Mouse (Mus musculus) hindbrain, embryonic 13.5 days (tissue): ENCODE results near the gene Npas4. TPM values are rescaled to one million over a fixed set of nuclear protein-coding genes. Genes with fewer than 3 reads are reported as not detected.

ENCODE experiments used
- ATAC-seq: fragments of 200-750 bp; cut with Nextera tagmentation; 2 replicates; pipeline ENCODE4 v1.8.0; 2017; ENCODE audit warnings: moderate TSS enrichment; ENCODE audit not compliant: low FRiP score
- H3K27ac ChIP-seq: fragments of 300-500 bp; sonication (generic); 2 replicates; pipeline ENCODE4 v1.5.1; 2015; ENCODE audit warnings: inconsistent platforms, mild to moderate bottlenecking, moderate library complexity
- H3K27me3 ChIP-seq: fragments of 300-500 bp; sonication (generic); 2 replicates; pipeline ENCODE4 v1.6.1; 2015; ENCODE audit warnings: mild to moderate bottlenecking, inconsistent platforms
- H3K36me3 ChIP-seq: fragments of 300-500 bp; sonication (generic); 2 replicates; pipeline ENCODE4 v1.6.1; 2015; ENCODE audit warnings: mild to moderate bottlenecking, inconsistent platforms
- H3K4me1 ChIP-seq: fragments of 300-500 bp; sonication (generic); replicated peaks from 2 replicates; pipeline ENCODE4 v1.6.1; 2015; ENCODE audit warnings: inconsistent platforms
- H3K4me2 ChIP-seq: fragments of 300-500 bp; sonication (generic); 2 replicates; pipeline ENCODE4 v1.6.1; 2015; ENCODE audit warnings: inconsistent platforms, mild to moderate bottlenecking, moderate library complexity
- H3K4me3 ChIP-seq: fragments of 300-500 bp; sonication (generic); 2 replicates; pipeline ENCODE4 v1.5.1; 2015; ENCODE audit warnings: mild to moderate bottlenecking, inconsistent platforms
- H3K9ac ChIP-seq: fragments of 300-500 bp; sonication (generic); 2 replicates; pipeline ENCODE4 v1.6.1; 2015; ENCODE audit warnings: mild to moderate bottlenecking, inconsistent platforms
- H3K9me3 ChIP-seq: fragments of 300-500 bp; sonication (generic); 2 replicates; pipeline ENCODE4 v1.6.1; 2016; ENCODE audit warnings: inconsistent platforms
- WGBS: fragments of 180-500 bp; shearing (Covaris S2); methylation state at CpG from one replicate; pipeline ENCODE4 v1.1.7; 2015; 5-methylcytosine and 5-hydroxymethylcytosine counted together
- polyA plus RNA-seq: library from polyadenylated mRNA; unstranded; fragments of >200 nt; fragmentation: Nextera tagmentation; extraction: Ambion mirVana; gene quantifications from 2 replicates; pipeline ENCODE4 v1.2.1, GENCODE M21; 2015

Npas4 gene
- 0.34 and 0.39 TPM in 2 replicates for polyA plus RNA-seq

DNA sequence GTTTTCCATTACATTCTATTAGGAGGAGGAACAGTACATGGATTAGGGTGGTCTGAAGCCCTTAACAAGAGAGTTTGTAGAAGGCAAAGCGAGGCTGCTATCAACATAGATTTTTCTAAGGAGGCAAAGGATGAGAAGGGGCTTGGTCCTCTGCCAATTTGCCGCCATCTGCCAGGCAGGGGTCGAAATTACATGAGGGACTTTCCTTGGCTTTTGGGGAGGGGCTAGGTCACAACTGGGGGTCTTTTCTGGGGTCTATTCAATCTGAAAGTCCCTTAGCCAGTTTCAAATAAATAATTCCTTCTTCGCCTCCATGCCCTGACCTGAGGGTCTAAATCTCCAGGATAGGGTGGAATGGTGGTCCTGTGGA, at the start of gene Npas4:
Gene Npas4, minus strand, starts transcription at position 61 of the 370 bp plus-strand sequence.
- Histone ChIP-seq H3K9ac (peak within 1 kb of the TSS; percentile 78), H3K9me3 (no peaks in the 10 kb centered on the region), H3K27ac (peak within 1 kb of the TSS; percentile 77), H3K27me3 (peaks cover 96% of the 10 kb centered on the region), H3K36me3 (peaks cover 12% of the 10 kb centered on the region), H3K4me2 (peak within 1 kb of the TSS; percentile 76), H3K4me3 (peak within 1 kb of the TSS; percentile 51), H3K4me1 (peaks cover 48% of the 10 kb centered on the region)
- WGBS: 19% methylated on average over 4 of the region's 4 CpGs
- ATAC-seq: peak; percentile 14; the same call in 1 of the 2 replicates

DNA sequence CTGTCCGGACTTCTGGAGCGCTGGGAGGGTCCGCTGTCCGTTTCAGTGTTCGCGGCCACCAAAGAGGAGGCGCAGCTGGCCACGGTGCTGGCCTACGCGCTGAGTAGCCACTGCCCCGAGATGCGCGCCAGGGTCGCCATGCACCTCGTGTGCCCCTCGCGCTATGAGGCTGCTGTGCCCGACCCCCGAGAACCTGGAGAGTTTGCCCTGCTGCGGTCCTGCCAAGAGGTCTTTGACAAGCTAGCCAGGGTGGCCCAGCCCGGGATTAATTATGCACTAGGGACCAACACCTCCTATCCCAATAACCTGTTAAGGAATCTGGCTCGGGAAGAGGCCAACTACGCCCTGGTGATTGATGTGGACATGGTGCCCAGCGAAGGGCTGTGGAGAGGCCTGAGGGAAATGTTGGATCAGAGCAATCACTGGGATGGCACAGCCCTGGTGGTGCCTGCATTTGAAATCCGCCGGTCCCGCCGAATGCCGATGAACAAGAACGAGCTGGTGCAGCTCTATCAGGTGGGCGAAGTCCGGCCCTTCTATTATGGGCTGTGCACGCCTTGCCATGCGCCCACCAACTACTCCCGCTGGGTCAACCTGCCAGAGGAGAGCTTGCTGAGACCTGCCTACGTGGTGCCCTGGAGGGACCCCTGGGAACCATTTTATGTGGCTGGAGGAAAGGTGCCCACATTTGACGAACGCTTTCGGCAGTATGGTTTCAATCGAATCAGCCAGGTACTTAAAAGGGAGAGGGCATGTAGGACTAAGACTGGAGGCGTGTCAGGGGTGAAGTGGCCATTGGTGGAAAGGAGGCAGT, 49.4 kb upstream of the Npas4 start:
- Histone ChIP-seq H3K36me3 (peaks cover 18% of the 10 kb centered on the region), H3K9ac (peak overlapping the region; percentile 94), H3K27ac (peak overlapping the region; percentile 93), H3K4me2 (peak overlapping the region; percentile 97), H3K9me3 (no peaks in the 10 kb centered on the region), H3K27me3 (no peaks in the 10 kb centered on the region), H3K4me3 (peak overlapping the region; percentile 93), H3K4me1 (peaks cover 46% of the 10 kb centered on the region)
- ATAC-seq: peak; percentile 36
- WGBS: 10% methylated on average over 41 of the region's 41 CpGs

DNA sequence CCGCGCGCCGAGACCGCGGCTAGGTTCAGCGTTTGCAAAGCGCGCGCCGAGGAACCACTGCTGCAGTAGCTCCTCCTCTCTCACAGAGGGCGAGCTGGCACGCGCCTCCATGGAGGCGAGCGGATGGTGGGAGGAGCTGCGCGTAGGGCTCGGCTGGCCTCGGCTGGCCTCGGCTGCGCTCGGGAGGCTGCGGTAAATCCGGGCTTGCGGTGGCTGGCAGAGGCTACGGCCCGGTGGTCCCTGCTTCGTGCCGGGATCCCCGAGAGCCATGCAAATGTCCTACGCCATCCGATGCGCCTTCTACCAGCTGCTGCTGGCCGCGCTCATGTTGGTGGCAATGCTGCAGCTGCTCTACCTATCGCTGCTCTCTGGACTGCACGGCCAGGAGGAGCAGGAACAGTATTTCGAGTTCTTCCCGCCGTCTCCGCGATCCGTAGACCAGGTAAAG, 48.6 kb upstream of the Npas4 start, which contains the start of the genes B4gat1 and AC124502.3:
Gene B4gat1, plus strand, starts transcription at position 118 of the 448 bp plus-strand sequence.
Gene AC124502.3, plus strand, starts transcription at position 183 of the 448 bp plus-strand sequence.
- Histone ChIP-seq H3K36me3 (peaks cover 11% of the 10 kb centered on the region), H3K9ac (peak within 1 kb of the TSS; percentile 94), H3K4me2 (peak within 1 kb of the TSS; percentile 97), H3K27ac (peak within 1 kb of the TSS; percentile 93), H3K4me3 (peak within 1 kb of the TSS; percentile 93), H3K27me3 (no peaks in the 10 kb centered on the region), H3K9me3 (no peaks in the 10 kb centered on the region), H3K4me1 (peaks cover 46% of the 10 kb centered on the region)
- ATAC-seq: peak; percentile 94
- WGBS: 0% methylated on average over 43 of the region's 44 CpGs

DNA sequence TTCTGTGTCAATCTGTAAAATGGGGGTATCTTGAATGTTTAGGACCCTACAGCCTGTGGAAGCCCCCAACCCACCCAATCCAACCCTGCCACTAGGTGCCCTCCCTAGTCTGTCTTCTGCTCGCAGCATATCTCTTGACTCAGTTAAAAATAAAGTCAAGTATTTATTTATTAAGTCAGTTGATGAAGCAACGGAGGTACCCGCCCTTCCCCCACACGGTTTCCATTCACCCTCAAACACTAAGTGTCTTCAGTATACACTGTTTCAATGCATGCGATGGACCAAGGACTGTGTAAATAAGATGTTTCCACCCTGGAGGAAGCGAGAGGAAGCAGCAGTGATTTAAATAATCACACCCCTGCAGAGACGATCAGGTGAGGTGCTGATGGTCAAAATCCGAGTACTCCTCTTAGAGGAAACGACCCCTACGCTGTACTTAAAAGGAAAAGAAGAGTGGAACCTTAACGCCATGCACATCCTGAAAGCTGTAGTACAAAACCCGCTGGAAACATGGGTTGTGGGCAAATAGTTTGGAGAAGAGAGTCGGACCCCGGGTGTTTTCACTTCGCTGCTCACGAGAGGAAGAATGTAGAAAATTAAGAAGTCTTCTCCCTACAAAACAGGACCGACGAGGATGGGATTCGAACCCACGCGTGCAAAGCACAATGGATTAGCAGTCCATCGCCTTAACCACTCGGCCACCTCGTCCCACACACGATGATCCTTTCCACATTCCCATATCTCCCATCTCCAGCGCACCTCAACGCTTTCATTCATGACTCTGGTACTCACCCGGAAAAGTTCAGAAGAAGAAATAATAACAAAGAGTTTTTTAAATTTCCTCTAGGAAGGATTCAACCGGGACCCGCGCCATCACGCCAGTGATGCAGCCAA, 47.8 kb upstream of the Npas4 start:
- peaks cover 4% of the 10 kb centered on the region; the same call in 1 of the 2 replicates for H3K36me3 ChIP-seq
- H3K4me2 ChIP-seq: peak overlapping the region; percentile 97
- ATAC-seq: peak; percentile 55
- H3K27ac ChIP-seq: peak overlapping the region; percentile 93
- H3K4me3 ChIP-seq: peak overlapping the region; percentile 93
- 5% methylated on average over 32 of the region's 32 CpGs for WGBS
- H3K27me3 ChIP-seq: no peaks in the 10 kb centered on the region
- peak overlapping the region; percentile 94 for H3K9ac ChIP-seq
- H3K9me3 ChIP-seq: no peaks in the 10 kb centered on the region
- peaks cover 44% of the 10 kb centered on the region for H3K4me1 ChIP-seq

DNA sequence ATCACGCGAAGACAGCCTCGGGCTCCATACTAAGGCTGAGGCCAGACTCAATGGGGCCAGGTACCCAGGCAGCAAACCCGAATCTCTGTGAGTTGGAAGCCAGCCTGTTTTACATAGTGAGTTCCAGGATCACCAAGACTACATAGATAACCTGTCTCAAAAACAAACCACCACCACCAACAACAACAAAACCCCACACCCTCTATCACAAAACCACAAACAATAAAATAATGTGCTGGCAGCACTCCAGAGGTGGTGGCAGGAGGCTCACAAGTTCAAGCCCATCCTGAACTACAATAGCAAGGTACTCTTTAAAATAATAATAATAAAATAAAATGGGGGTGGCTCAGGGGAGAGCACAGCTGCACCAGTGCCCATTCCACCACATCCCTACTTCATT, 46.5 kb upstream of the Npas4 start:
- 71% methylated on average over 4 of the region's 4 CpGs for WGBS
- no peaks in the 10 kb centered on the region for H3K9me3 ChIP-seq
- H3K27me3 ChIP-seq: no peaks in the 10 kb centered on the region
- no peak overlapping the region for H3K9ac ChIP-seq
- H3K4me1 ChIP-seq: peaks cover 31% of the 10 kb centered on the region
- no peak overlapping the region for H3K4me3 ChIP-seq
- H3K4me2 ChIP-seq: no peak overlapping the region
- peaks cover 5% of the 10 kb centered on the region for H3K36me3 ChIP-seq
- H3K27ac ChIP-seq: no peak overlapping the region
- no peak for ATAC-seq

DNA sequence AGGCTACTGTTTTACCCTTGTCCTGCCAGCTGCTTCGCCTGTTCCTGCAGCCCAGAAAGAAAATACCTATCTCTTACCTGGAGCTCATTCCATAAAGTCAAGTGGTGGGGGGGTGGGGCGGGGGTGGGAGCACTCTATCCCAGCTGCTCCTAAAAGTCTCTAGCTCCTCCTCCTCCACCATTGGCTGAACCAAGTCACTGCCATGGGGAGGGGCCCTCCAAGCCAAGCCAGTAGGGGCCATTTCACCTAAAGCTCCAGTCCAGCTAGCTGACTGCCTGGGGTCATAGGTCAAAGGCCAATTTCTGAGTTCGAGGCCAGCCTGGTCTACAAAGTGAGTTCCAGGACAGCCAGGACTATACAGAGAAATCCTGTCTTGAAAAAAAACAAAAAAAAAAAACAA, 42.6 kb upstream of the Npas4 start:
- 86% methylated on average over 3 of the region's 3 CpGs for WGBS
- no peak for ATAC-seq
- Histone ChIP-seq H3K4me2 (no peak overlapping the region), H3K4me3 (no peak overlapping the region), H3K27me3 (no peaks in the 10 kb centered on the region), H3K9ac (no peak overlapping the region), H3K36me3 (peaks cover 43% of the 10 kb centered on the region), H3K27ac (no peak overlapping the region), H3K4me1 (peaks cover 4% of the 10 kb centered on the region), H3K9me3 (no peaks in the 10 kb centered on the region)

DNA sequence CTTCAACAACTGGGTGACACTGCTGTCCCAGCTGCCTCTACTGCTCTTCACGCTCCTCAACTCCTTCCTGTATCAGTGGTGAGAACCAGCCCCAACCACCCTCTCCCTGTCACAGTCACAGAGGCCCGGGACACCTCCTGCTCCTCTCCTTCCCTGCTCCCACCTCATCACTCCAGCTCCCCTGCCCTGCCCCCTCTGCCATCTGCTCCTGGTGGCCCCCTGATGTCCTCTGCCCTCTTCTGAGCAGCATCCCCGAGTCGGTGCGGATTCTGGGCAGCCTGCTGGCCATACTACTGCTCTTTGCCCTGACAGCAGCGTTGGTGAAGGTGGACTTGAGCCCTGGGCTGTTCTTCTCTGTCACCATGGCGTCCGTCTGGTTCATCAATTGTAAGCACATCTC, 36.0 kb upstream of the Npas4 start:
- peaks cover 45% of the 10 kb centered on the region for H3K36me3 ChIP-seq
- peak overlapping the region; percentile 29; the same call in 1 of the 2 replicates for H3K9ac ChIP-seq
- WGBS: 87% methylated on average over 8 of the region's 8 CpGs
- H3K9me3 ChIP-seq: no peaks in the 10 kb centered on the region
- H3K4me2 ChIP-seq: no peak overlapping the region
- H3K27ac ChIP-seq: no peak overlapping the region
- H3K4me1 ChIP-seq: peaks cover 14% of the 10 kb centered on the region
- no peak overlapping the region for H3K4me3 ChIP-seq
- H3K27me3 ChIP-seq: no peaks in the 10 kb centered on the region
- no peak for ATAC-seq

DNA sequence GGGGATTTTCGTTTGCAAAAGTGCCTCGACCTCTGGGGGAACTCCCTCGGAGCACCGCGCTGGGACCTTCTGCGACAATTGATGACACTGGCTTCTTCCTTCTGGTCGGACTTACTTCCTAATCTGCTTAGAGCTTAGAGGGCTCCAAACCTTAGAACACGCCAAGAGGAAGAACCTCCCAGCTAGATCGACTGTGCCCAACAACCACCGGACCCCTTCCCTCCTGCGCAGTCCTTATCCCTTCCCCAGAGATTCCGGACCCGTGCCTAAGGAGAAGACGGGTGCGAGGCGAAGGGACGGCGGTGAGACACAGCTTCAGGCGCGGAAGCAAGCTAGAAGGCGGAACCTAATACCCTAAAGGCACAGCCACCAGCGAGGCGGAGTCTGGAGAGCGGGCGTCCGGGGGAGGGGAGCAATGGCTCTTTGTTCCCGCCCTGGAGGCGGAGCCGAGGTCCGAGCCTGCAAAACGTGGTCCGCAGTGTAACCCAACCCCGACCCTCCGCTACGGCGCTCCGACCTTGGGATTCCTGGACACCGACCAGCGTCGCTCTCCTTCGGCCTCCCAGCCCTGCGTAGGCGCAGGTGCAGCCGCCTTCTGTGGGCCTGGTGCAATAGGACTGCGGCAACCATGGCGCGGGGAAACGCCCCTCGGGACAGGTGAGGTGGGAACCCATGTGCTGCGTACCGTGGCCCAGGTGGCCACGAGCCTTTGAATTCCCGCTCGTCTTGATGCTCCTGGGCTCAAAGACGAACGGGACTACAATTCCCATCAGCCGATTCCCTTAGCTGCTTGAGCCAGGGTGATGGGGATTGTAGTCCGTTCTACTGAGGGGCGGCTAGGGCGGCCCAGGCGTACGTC, 33.7 kb upstream of the Npas4 start, which contains the start of gene Slc29a2:
Gene Slc29a2, plus strand, starts transcription at position 240 of the 859 bp plus-strand sequence.
- ATAC-seq: peak; percentile 95
- Histone ChIP-seq H3K4me3 (peak within 1 kb of the TSS; percentile 67), H3K27me3 (no peaks in the 10 kb centered on the region), H3K9me3 (no peaks in the 10 kb centered on the region), H3K4me1 (peaks cover 14% of the 10 kb centered on the region), H3K27ac (peak within 1 kb of the TSS; percentile 92), H3K36me3 (peaks cover 23% of the 10 kb centered on the region), H3K4me2 (peak within 1 kb of the TSS; percentile 70), H3K9ac (peak within 1 kb of the TSS; percentile 86)
- 0% methylated on average over 59 of the region's 62 CpGs for WGBS

DNA sequence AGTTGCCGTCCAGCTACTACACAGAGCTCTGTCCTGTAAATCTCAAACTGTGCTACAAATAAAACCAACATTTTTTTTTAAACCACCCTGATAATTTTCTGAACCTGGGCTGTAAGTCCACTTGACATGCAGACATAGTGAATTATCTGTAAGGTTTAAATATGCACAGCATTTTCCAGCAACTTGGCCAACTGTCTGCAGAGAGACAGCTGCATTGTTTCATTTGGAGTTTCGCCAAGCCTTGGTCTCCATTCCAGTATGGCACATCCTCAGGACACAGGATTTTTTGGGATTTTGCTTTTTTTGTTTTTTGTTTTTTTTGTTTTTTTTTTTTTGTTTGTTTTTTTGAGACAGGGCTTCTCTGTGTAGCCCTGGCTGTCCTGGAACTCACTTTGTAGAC, 31.3 kb upstream of the Npas4 start:
- Histone ChIP-seq H3K36me3 (no peaks in the 10 kb centered on the region), H3K4me3 (no peak overlapping the region), H3K27me3 (no peaks in the 10 kb centered on the region), H3K4me2 (no peak overlapping the region), H3K27ac (no peak overlapping the region), H3K9me3 (no peaks in the 10 kb centered on the region), H3K9ac (no peak overlapping the region), H3K4me1 (peaks cover 16% of the 10 kb centered on the region)
- 90% methylated on average over 2 of the region's 2 CpGs for WGBS
- ATAC-seq: no peak

DNA sequence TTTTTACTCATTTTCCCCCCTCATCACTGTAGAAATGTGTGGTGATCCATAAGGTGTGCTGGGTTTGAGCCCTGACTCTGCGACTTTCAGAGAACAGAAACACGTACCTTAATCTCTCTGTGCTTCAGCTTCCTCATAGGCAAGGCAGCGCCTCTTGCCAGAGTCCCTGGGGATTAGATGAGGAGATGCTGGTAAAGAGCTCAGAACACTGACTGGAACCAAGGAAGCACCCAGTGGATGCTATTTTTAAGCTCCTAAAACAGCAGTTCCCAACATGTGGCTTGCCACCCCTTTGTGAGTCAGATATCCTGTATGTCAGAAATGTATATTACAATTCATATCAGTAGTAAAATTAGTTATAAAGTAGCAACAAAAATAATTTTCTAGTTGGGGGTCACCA, 28.1 kb upstream of the Npas4 start:
- Histone ChIP-seq H3K4me2 (no peak overlapping the region), H3K4me1 (peaks cover 6% of the 10 kb centered on the region; the same call in 1 of the 2 replicates), H3K36me3 (no peaks in the 10 kb centered on the region), H3K27me3 (0 out of 2 replicates have a peak, but pooled peaks cover 6% of the 10 kb centered on the region), H3K4me3 (no peak overlapping the region), H3K9me3 (no peaks in the 10 kb centered on the region), H3K9ac (no peak overlapping the region), H3K27ac (no peak overlapping the region)
- ATAC-seq: no peak
- 81% methylated on average over 3 of the region's 3 CpGs for WGBS

DNA sequence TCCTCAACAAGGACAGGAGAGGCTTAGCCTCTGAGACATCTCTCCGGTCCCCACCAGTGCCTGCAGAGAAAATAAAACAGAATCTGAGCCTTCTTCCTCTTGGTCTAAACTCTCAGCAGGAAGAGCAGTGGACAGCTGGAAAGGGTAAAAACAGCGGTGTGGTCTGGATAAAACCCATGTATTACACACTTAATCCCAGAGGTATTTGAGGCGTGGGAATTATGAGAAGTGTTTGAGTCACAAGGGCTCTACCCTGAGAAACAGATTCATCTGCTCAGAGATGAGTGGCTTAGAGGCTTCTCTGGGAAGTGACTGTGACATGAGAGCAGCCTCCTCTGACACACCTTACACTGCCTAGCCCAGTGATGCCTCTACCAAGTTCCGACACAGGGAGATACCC, 27.5 kb upstream of the Npas4 start:
- no peak overlapping the region for H3K27ac ChIP-seq
- peaks cover 6% of the 10 kb centered on the region; the same call in 1 of the 2 replicates for H3K4me1 ChIP-seq
- no peaks in the 10 kb centered on the region for H3K9me3 ChIP-seq
- H3K36me3 ChIP-seq: no peaks in the 10 kb centered on the region
- no peak overlapping the region for H3K9ac ChIP-seq
- 0 out of 2 replicates have a peak, but pooled peaks cover 8% of the 10 kb centered on the region for H3K27me3 ChIP-seq
- H3K4me2 ChIP-seq: no peak overlapping the region
- ATAC-seq: no peak
- H3K4me3 ChIP-seq: no peak overlapping the region
- 83% methylated on average over 4 of the region's 4 CpGs for WGBS
